Mouse (Mus musculus) limb, embryonic 10.5 days (tissue): ENCODE data around the gene Hsp90b1. TPM values are rescaled to one million over a fixed set of nuclear protein-coding genes. Genes with fewer than 3 reads are reported as not detected.

Source experiments
- DNase-seq: peaks from one replicate; pipeline ENCODE4 v3.0.0-alpha.2; 2017; ENCODE audit warnings: low spot score
- H3K27ac ChIP-seq: fragments of 300-500 bp; sonication (generic); 2 replicates; pipeline ENCODE4 v1.5.1; 2016; ENCODE audit warnings: mild to moderate bottlenecking
- H3K27me3 ChIP-seq: fragments of 300-500 bp; sonication (generic); 2 replicates; pipeline ENCODE4 v1.6.1; 2016; ENCODE audit warnings: low read depth, mild to moderate bottlenecking; ENCODE audit not compliant: poor library complexity, severe bottlenecking
- H3K36me3 ChIP-seq: fragments of 300-500 bp; sonication (generic); 2 replicates; pipeline ENCODE4 v1.6.1; 2016; ENCODE audit warnings: mild to moderate bottlenecking, moderate library complexity
- H3K4me1 ChIP-seq: fragments of 300-500 bp; sonication (generic); 2 replicates; pipeline ENCODE4 v1.6.1; 2016
- H3K4me3 ChIP-seq: fragments of 300-500 bp; sonication (generic); 2 replicates; pipeline ENCODE4 v1.5.1; 2016; ENCODE audit warnings: mild to moderate bottlenecking, moderate library complexity
- H3K9me3 ChIP-seq: fragments of 300-500 bp; sonication (generic); replicated peaks from 2 replicates; pipeline ENCODE4 v1.6.1; 2016; ENCODE audit warnings: mild to moderate bottlenecking
- WGBS: fragments of 180-500 bp; shearing (Covaris S2); methylation state at CpG from one replicate; pipeline ENCODE4 v1.1.7; 2016; 5-methylcytosine and 5-hydroxymethylcytosine counted together
- polyA plus RNA-seq: library from polyadenylated mRNA; unstranded; fragments of >200 nt; fragmentation: Nextera tagmentation; extraction: Ambion mirVana; gene quantifications from 2 replicates; pipeline ENCODE4 v1.2.1, GENCODE M21; 2016

Gene Hsp90b1
- polyA plus RNA-seq, result 590 and 620 TPM in 2 replicates

DNA sequence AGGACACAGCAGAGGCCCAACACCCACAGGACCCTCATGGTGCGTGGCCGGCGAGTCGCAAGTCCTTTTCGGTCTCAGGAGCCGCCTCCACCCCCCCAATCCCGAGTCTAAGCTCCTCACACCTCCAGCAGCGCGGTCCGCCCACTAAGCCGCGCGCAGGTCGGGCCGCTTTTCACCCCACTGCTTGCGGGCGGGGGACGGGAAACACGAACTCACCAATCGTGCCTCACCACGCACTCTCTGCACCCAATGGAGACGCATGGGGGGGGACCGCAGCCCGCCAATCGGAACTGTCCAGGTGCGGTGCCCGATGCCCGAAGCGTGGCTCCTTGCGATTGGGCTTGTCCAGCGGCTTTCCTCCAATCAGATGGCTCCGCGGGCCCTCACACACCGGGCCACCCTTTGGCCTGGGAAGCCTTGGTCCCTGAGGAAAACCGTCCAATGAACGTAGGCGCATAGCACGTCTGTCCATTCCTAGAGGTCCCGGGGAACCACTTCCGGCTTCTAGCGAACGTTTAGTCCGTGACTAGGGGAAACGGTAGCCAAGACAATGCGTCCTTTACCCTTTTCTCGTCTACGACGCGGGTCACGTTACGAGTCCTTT lies at the start of gene Hsp90b1, which contains the start of gene Ttc41:
Hsp90b1 (minus strand) TSS at position 192 of the 604 bp plus-strand sequence.
Ttc41 (plus strand) TSS at position 494 of the 604 bp plus-strand sequence.
- peaks cover 39% of the 10 kb centered on the region for H3K36me3 ChIP-seq
- peaks cover 43% of the 10 kb centered on the region for H3K4me1 ChIP-seq
- H3K27ac ChIP-seq, result peak within 1 kb of the TSS; percentile 96
- WGBS, result under 1% methylated on average over 51 of the region's 51 CpGs
- DNase-seq, result peak; percentile 98
- H3K27me3 ChIP-seq, result no peaks in the 10 kb centered on the region
- H3K9me3 ChIP-seq, result no peaks in the 10 kb centered on the region
- peak within 1 kb of the TSS; percentile 95 for H3K4me3 ChIP-seq

DNA sequence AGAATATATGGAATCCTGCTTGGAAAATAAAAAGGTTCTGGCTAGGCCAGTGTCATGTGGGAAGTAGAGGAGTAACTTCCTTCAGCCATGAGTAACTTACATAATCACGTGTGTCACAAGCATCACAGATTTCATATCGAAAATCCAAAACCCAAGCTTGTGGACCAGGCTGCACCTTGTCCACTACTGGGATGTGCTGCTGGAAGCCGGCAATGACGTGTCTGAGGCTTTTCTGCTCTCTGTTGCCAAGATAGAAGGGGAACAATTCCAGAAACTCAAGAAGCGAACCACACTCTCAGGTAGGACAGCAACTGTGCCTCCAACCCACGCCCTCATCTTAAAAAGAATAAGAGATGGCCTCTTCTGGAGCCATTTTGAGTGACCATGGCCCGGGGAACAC lies 39.0 kb upstream of the Hsp90b1 start:
- Histone ChIP-seq H3K36me3 (no peaks in the 10 kb centered on the region), H3K4me3 (no peak overlapping the region), H3K27ac (no peak overlapping the region), H3K4me1 (no peaks in the 10 kb centered on the region), H3K27me3 (no peaks in the 10 kb centered on the region), H3K9me3 (no peaks in the 10 kb centered on the region)
- WGBS, result 91% methylated on average over 7 of the region's 7 CpGs
- DNase-seq, result no peak

DNA sequence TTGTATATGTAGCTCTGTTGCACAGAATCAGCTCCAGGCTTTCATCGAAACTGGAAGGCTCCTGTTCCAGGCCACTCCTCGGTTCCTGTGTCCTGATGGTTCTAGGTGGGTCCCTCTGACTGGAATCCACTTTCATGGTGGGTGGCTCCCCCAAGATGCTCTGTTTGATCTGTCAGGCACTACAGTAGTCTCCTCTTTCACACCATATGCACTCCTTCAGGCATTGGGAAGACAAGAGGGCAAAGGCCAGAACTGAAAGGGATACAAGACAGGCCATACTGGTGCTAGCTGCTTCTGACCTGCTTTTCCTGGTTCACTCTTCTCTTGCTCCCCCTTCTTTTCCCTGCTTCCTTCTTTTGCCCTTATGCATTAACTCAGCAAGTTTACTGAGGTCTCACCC lies 37.6 kb upstream of the Hsp90b1 start:
- 91% methylated on average over 2 of the region's 2 CpGs for WGBS
- H3K27ac ChIP-seq, result no peak overlapping the region

DNA sequence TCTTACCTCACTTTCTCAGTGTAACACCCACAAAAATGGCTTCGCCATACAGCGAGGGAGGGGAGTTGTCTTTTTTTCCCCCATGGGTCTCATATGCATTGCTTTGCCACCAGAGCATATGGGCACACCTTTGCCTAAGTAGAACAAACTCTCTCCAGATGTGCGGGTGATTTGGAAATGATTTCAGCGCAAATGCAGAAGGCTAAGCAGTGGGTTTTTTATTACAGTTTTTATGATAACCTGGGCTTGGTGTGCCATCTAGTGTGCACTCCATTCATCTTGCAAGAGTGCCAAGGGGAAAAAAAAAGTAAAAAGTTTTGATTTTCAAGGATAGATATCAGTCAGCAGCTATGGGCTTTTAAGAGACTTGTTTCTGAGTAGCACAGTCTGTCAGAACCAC lies 29.7 kb upstream of the Hsp90b1 start:
- Histone ChIP-seq H3K4me1 (peaks cover 6% of the 10 kb centered on the region; the same call in 1 of the 2 replicates), H3K36me3 (no peaks in the 10 kb centered on the region), H3K4me3 (no peak overlapping the region), H3K9me3 (no peaks in the 10 kb centered on the region), H3K27ac (no peak overlapping the region), H3K27me3 (0 out of 2 replicates have a peak, but pooled peaks cover 3% of the 10 kb centered on the region)
- no peak for DNase-seq
- WGBS, result 85% methylated on average over 4 of the region's 4 CpGs

More for the DNA sequence above, 37.6 kb upstream of the Hsp90b1 start:
- H3K4me3 ChIP-seq, result no peak overlapping the region
- DNase-seq, result no peak
- no peaks in the 10 kb centered on the region for H3K9me3 ChIP-seq
- H3K36me3 ChIP-seq, result no peaks in the 10 kb centered on the region
- no peaks in the 10 kb centered on the region for H3K27me3 ChIP-seq
- no peaks in the 10 kb centered on the region for H3K4me1 ChIP-seq

DNA sequence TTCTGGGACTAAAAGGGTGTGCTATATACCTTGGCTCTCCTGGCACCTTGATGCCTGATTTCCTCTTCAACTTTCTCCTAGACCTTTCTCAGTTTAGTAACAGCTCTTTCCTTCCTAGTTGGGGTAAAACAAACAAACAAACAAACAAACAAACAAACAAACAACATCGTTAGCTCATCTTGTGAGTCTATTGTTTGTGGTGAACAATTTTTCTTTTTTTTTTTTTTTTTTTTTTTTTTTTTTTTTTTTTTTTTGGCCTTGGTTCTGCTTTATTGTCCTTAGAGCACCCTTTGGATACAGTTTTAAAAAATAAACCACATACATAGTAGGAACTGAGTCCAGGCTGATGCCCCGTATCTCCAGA lies 26.2 kb upstream of the Hsp90b1 start:
- no peak for DNase-seq
- no peak overlapping the region; the same call in 1 of the 2 replicates for H3K4me3 ChIP-seq
- H3K36me3 ChIP-seq, result no peaks in the 10 kb centered on the region
- WGBS, result 78% methylated on average over 2 of the region's 2 CpGs
- H3K27ac ChIP-seq, result no peak overlapping the region
- H3K9me3 ChIP-seq, result no peaks in the 10 kb centered on the region
- peaks cover 23% of the 10 kb centered on the region for H3K4me1 ChIP-seq
- 0 out of 2 replicates have a peak, but pooled peaks cover 3% of the 10 kb centered on the region for H3K27me3 ChIP-seq

DNA sequence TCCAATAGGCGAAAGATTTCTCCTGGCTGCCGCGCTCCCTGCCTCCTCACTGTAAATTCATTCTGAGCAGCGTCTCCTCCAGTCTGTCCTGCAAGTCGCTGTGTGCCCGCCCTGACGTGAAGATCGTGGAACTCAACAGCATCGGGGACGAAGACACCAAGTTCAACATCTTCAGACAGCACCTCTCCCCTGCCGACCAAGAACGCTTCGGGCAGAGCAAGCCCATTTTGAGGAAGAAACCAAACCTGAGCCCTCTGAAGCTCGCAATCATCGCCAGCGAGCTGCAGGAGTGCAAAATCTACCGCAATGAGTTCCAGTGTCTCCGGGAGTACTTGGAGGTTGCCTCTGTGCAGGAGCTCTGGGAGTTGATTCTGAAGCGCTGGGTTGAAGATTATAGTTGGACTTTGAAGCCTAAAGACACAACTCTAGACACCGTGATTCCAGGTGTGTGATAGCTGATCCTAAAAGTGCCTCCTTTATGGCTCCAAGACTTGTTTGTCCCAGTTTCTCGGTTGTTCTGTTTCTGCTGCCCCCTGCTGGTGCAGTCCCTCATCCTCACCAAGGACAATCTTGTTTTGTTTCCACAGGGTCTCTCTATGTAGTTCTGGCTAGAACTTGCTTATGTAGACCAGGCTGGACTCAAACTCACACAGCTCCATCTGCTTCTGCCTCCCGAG lies 25.7 kb upstream of the Hsp90b1 start:
- DNase-seq, result peak; percentile 89
- H3K4me1 ChIP-seq, result peaks cover 23% of the 10 kb centered on the region
- 10% methylated on average over 22 of the region's 22 CpGs for WGBS
- H3K27ac ChIP-seq, result peak overlapping the region; percentile 77
- H3K27me3 ChIP-seq, result 0 out of 2 replicates have a peak, but pooled peaks cover 3% of the 10 kb centered on the region
- peak overlapping the region; percentile 55 for H3K4me3 ChIP-seq
- H3K36me3 ChIP-seq, result no peaks in the 10 kb centered on the region
- H3K9me3 ChIP-seq, result no peaks in the 10 kb centered on the region

DNA sequence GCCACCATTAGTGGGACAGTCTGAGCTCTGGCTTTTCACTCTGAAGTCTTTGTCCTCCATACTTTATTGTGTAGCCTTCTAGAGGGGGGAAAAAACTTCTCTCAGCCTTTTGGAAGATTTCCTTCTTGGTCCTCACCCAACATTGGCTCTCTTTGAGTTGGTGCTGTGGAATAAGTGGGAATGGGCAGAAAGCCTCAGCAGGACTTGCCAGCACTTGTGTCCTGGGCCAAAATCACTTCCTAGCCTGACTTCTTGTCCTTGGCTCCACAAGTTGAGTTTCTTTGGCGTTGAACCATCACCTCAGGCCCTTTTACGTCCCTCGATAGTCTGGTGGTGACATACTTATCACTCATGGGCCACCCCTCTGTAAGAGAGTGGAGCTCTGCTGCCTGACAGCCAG lies 22.9 kb upstream of the Hsp90b1 start:
- 89% methylated on average over 3 of the region's 3 CpGs for WGBS
- no peaks in the 10 kb centered on the region for H3K36me3 ChIP-seq
- peaks cover 17% of the 10 kb centered on the region for H3K4me1 ChIP-seq
- no peak overlapping the region for H3K4me3 ChIP-seq
- no peak for DNase-seq
- peak overlapping the region; percentile 76 for H3K27ac ChIP-seq
- H3K9me3 ChIP-seq, result no peaks in the 10 kb centered on the region
- H3K27me3 ChIP-seq, result no peaks in the 10 kb centered on the region

DNA sequence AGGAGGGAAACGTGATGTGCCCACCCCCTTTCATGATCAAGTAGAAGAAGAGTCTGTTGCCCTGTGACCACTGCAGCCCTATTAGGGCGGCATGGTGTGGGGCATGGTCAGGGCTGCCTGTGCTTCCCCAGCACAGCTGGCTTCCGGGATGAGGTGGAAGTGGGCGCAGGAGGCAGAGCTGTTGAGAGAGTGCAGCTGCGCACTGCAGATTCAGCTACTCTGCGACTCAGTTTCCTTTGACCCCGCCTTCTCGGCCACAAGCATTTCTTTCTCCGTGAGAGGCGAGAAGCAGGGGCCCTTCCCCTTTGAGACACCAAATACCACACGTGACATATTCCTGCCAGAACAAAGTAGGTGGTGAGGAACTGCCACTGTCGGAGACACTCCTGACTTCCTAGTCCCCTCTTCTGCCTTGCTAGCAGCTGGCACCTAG lies 22.3 kb upstream of the Hsp90b1 start:
- peak overlapping the region; percentile 43 for H3K4me3 ChIP-seq
- H3K27me3 ChIP-seq, result no peaks in the 10 kb centered on the region
- no peaks in the 10 kb centered on the region for H3K36me3 ChIP-seq
- DNase-seq, result peak; percentile 62
- H3K27ac ChIP-seq, result peak overlapping the region; percentile 76
- no peaks in the 10 kb centered on the region for H3K9me3 ChIP-seq
- 6% methylated on average over 12 of the region's 12 CpGs for WGBS
- peaks cover 17% of the 10 kb centered on the region for H3K4me1 ChIP-seq

DNA sequence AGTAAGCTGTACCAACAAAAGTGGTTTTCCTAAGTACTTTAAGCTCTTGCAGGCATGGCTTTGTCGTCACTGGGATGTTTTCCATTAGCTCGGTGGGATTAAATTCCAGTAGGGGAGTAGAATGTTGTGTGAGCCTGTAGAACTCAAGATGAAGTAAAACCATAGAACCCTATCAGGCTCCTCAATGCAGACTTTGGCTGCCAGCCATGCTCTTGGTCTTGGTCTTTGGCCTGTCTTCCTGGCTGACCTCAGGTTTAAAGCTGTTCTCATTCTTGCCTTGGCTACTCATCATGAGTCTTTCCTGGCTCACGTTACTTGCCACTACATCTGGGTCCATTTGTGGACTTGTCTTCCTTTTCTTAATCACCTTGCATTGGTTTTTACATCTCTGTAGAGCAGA lies 6.8 kb upstream of the Hsp90b1 start:
- Histone ChIP-seq H3K36me3 (no peaks in the 10 kb centered on the region), H3K9me3 (no peaks in the 10 kb centered on the region), H3K27ac (no peak overlapping the region), H3K27me3 (no peaks in the 10 kb centered on the region), H3K4me3 (no peak overlapping the region), H3K4me1 (no peaks in the 10 kb centered on the region)
- no peak for DNase-seq
- 85% methylated on average over 3 of the region's 3 CpGs for WGBS

DNA sequence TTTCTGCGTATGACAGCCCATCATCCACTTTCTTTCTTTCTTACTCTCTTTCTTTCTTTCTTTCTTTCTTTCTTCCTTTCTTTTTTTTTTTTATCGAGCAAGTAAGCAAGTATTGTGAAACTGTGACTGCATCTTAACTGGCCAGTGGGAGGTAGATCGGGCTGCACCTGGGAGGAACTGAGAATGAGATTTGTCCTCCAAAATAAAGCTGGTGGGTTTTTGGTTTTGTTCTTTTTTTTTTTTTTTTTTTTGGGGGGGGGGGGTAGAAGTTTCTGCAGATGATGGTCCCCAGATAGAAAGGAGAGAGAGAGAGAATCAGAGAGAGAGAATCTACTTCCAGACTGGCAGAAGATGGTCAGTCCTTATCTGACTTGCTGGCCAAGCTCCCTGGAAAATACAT lies 1.8 kb upstream of the Hsp90b1 start:
- 92% methylated on average over 3 of the region's 3 CpGs for WGBS
- peak overlapping the region; percentile 96 for H3K27ac ChIP-seq
- DNase-seq, result no peak
- H3K9me3 ChIP-seq, result no peaks in the 10 kb centered on the region
- H3K4me3 ChIP-seq, result no peak overlapping the region
- no peaks in the 10 kb centered on the region for H3K27me3 ChIP-seq
- peaks cover 22% of the 10 kb centered on the region for H3K36me3 ChIP-seq
- peaks cover 29% of the 10 kb centered on the region for H3K4me1 ChIP-seq

DNA sequence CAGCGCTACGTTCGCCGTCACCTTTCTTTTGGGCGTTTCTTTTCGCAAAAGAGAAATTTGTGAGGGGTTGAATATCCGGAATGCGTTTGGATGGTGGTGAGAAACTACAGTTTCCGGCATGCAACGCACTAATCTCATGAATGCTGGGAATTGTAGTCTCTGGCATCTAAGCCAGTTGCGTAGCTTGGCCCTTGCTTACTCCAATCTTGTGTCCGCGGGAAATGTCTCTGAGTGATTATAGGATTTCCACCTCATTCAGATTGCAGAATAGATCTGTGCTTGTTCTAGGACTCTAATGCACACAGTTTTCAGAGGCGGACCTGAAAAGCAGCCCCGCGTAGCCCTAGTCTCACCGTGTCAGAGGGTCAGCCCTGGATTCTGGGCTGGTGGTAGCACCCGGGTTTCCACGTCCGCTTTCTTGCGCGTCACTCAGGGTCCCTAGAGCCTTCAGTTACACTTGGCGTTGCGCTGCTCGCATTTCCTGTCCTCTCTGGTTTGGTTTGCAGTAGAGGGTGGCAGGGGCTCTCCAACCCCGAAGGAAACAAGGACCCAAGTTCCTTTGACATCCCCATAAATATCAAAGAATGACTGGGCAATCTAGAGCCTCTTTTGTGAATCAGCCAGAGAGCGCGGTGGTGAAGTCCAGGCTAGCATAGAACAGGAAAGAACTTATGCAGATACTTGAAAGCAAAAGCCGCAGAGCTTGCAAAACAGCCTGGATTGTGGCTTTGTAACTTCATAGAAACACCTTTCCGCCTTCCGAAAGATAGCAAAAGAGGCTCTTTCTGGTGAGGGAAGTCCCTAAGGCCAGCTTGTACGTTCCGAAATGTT lies 828 bp upstream of the Hsp90b1 start:
- H3K4me3 ChIP-seq, result peak overlapping the region; percentile 95
- H3K4me1 ChIP-seq, result peaks cover 36% of the 10 kb centered on the region
- no peaks in the 10 kb centered on the region for H3K27me3 ChIP-seq
- 5% methylated on average over 33 of the region's 33 CpGs for WGBS
- peaks cover 32% of the 10 kb centered on the region for H3K36me3 ChIP-seq
- peak overlapping the region; percentile 96 for H3K27ac ChIP-seq
- no peaks in the 10 kb centered on the region for H3K9me3 ChIP-seq
- peak; percentile 85 for DNase-seq

DNA sequence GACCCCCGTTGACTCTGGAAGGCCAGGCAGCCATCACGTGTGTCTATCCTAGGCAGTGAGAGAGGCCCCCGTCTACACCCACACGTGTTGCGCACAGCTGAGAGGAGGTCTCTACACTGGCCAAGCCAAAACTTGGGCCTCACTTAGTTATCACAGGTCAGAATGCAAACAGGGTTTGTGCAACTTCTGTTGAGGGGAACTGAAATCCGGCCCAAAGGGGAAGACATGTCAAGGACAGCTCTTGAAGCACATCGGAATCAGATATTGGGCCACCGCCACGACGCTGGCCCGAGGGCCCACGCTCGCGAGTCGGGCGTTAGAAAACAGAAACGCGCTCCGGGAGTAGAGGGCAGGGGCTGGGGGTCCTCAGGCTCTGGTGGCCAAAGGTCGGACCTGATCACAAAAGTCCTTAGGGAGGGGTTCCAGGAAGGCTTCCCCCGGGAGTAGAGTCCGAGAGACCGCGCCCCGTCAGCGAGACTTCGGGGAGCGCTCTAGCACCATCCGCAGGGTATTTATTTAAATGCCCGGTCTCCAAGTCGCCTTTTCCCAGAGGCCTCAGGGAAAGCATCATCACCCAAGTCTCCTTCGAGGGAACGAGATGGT lies 619 bp downstream of the Hsp90b1 start:
- under 1% methylated on average over 33 of the region's 33 CpGs for WGBS
- Histone ChIP-seq H3K27ac (peak overlapping the region; percentile 96), H3K27me3 (no peaks in the 10 kb centered on the region), H3K4me1 (peaks cover 47% of the 10 kb centered on the region), H3K4me3 (peak overlapping the region; percentile 95), H3K9me3 (no peaks in the 10 kb centered on the region), H3K36me3 (peaks cover 47% of the 10 kb centered on the region)
- peak; percentile 64 for DNase-seq
